Mouse (Mus musculus): ENCODE results near the gene Fgfr2.

DNA sequence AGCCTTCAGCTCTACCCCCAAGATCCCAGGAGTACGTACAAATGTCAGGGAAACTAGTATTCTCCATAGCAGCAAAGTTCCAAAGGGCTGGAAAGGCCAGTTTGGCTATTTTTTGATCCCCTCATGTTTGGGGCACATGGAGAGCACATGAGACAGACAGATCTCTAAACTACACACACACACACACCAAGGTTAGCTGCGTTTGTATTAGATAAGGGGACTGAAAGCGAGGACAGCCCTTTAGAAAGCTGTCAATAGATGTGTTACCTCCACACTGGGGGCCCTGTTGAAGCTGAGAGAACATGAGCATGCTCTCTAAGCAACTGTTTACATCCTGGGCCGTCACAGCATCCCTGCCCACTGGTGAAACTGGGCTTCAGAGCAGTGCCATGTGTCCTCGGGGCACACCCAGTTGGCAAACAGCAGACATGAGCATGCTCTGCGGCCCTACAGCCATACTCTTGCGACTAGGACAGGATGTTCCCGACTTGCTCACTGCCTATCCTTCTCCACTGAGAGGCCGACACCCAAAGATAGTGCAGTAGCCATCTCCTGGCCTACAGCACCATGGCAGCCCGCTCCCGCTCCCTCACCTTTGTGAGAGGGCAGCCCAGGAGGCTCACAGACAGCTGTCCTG, 356.8 kb downstream of the Fgfr2 start:
- TF ChIP-seq E2F4 (IDR thresholded peaks at IDR 0.05; ENCODE audit: insufficient read depth), result no peak
- no peak for TF ChIP-seq POLR2AphosphoS2 (IDR thresholded peaks at IDR 0.05; ENCODE audit: insufficient read length, low read depth)
- no peak for TF ChIP-seq POLR2A (IDR thresholded peaks at IDR 0.05; ENCODE audit: insufficient read length, low read depth)
